Mouse (Mus musculus): Measurements from ENCODE around the gene Mllt6. TPM values are rescaled to one million over a fixed set of nuclear protein-coding genes. Genes with fewer than 3 reads are reported as not detected.

The Mllt6 gene
- total and polyA plus RNA-seq, 3 experiments: 24.3 to 55.6 (median 43.0) TPM

DNA sequence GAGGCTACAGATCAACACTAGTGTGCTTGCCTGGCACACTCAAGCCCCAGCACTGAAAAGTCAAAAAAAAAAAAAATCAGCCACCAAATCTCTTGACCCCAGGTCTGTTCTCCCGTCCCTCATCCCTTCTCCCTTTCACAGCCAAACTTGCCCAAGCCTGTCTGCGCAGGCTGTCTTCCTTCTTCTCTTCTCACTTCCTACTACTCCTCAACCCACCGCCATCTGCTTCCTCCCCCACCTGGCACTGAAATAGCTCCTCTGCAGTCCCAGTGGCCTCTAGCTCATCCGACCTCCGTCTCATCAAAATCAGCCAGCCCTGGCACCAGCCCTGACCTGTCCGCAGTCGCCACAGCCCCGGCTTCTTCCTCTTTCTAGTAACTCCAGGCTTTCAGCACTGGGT is 21.5 kb upstream of the Mllt6 start:
- Histone ChIP-seq H3K79me2 (replicated peaks; ENCODE audit: control insufficient read depth, extremely low read depth, insufficient read depth, poor library complexity, severe bottlenecking) (no peaks in the 10 kb centered on the region), H3K9me3 (replicated peaks; ENCODE audit: low read length) (peaks cover 5% of the 10 kb centered on the region), H3K27me3 (replicated peaks) (no peaks in the 10 kb centered on the region), H3K9ac (ENCODE audit: insufficient read depth, low read depth) (0 out of 2 replicates have a peak overlapping the region, but pooled peaks have one; percentile 10), H3K4me3 (replicated peaks in 1 of 3; ENCODE audit: low read depth in 2 of 3, low read length in 2 of 3, poor library complexity in 1 of 3) (no peak overlapping the region), H3K36me3 (replicated peaks in 1 of 2; ENCODE audit: control insufficient read depth in 1 of 2, insufficient read depth in 1 of 2, low read length in 1 of 2) (no peaks in the 10 kb centered on the region), H3K27ac (ENCODE audit: insufficient read depth, low read depth) (peak overlapping the region; percentile 29; the same call in 1 of the 2 replicates), H3K4me1 (ENCODE audit: control insufficient read depth in 1 of 2, insufficient read depth in 2 of 2) (peaks cover 13 to 23% of the 10 kb centered on the region in 2 experiments), H3K4me2 (ENCODE audit: insufficient read depth, low read depth, poor library complexity, severe bottlenecking) (peak overlapping the region; percentile 50; the same call in 1 of the 2 replicates)
- TF ChIP-seq UBTF (IDR thresholded peaks at IDR 0.05; ENCODE audit: low read depth, low read length): 0 out of 2 replicates have a peak, but pooled peaks have one; percentile 47
- TF ChIP-seq BHLHE40 (IDR thresholded peaks at IDR 0.05; ENCODE audit: low read depth, low read length): peak; percentile 49; the same call in 1 of the 2 replicates
- TF ChIP-seq USF1 (IDR thresholded peaks at IDR 0.05; ENCODE audit: low read depth, low read length): no peak
- peak; percentile 72 for TF ChIP-seq NRF1 (IDR thresholded peaks at IDR 0.05; ENCODE audit: low read depth, low read length)
- peak; percentile 94 for TF ChIP-seq MEF2A (IDR thresholded peaks at IDR 0.05; ENCODE audit: borderline replicate concordance, low read depth, low read length)
- TF ChIP-seq EP300 (IDR thresholded peaks at IDR 0.05; ENCODE audit: low read length): peak; percentile 75
- peak; percentile 64 for TF ChIP-seq ELF1 (IDR thresholded peaks at IDR 0.05; ENCODE audit: low read depth, low read length)
- TF ChIP-seq IRF4 (IDR thresholded peaks at IDR 0.05; ENCODE audit: low read depth, low read length): peak; percentile 80
- TF ChIP-seq E2F4 (IDR thresholded peaks at IDR 0.05; ENCODE audit: insufficient replicate concordance, low read depth, low read length): no peak
- 0 out of 2 replicates have a peak, but pooled peaks have one; percentile 42 for TF ChIP-seq MYC (IDR thresholded peaks at IDR 0.05; ENCODE audit: low read depth, low read length)
- TF ChIP-seq ZNF384 (IDR thresholded peaks at IDR 0.05; ENCODE audit: low read depth, low read length): peak; percentile 78
- no peak for TF ChIP-seq PAX5 (IDR thresholded peaks at IDR 0.05; ENCODE audit: low read length)
- peak; percentile 1; the same call in 1 of the 2 replicates for TF ChIP-seq SMC3 (IDR thresholded peaks at IDR 0.05; ENCODE audit: low read depth, low read length)
- TF ChIP-seq USF2 (conservative IDR thresholded peaks at IDR 0.05; ENCODE audit: low read depth, low read length): no peak
- peak; percentile 73 for TF ChIP-seq TCF12 (IDR thresholded peaks at IDR 0.05; ENCODE audit: low read depth, low read length)
- peak; percentile 26; the same call in 1 of the 2 replicates for TF ChIP-seq POLR2A (IDR thresholded peaks at IDR 0.05; ENCODE audit: low read depth, low read length)
- TF ChIP-seq CHD2 (IDR thresholded peaks at IDR 0.05; ENCODE audit: low read length): peak; percentile 70; the same call in 1 of the 2 replicates
- DNase-seq (ENCODE audit: extremely low read depth): peak; percentile 66
- in situ Hi-C loops (cut with MboI; ENCODE audit: low pct_ligation_motif_present, low pct_unique_long_range_greater_than_20kb, low sequenced_read_pairs) (no loop called here), dilution Hi-C loops (cut with MboI; ENCODE audit: extremely low pct_ligation_motif_present, extremely low pct_unique_long_range_greater_than_20kb, low sequenced_read_pairs) (no loop called here)

DNA sequence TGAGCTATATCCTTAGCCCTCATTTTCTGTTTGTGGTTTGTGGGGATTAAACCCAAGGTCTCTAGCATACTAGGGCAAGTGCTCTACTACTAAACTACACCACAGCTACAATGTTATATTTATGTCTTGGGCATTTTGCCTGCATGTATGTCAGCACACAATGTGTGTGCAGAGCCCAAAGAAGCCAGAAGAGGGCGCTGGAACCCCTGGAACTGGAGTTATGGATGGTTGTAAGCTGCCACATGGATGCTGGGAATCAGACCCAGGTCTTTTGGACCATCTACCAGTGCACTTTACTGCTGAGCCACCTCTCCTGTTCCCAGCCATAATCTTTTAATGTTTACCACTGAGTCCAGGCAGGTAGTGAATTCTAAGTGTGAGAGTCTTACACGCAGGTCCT is 20.5 kb upstream of the Mllt6 start:
- dilution Hi-C loops (cut with MboI; ENCODE audit: extremely low pct_ligation_motif_present, extremely low pct_unique_long_range_greater_than_20kb, low sequenced_read_pairs) (no loop called here), in situ Hi-C loops (cut with MboI; ENCODE audit: low pct_ligation_motif_present, low pct_unique_long_range_greater_than_20kb, low sequenced_read_pairs) (no loop called here)
- Histone ChIP-seq H3K4me2 (ENCODE audit: insufficient read depth, low read depth, poor library complexity, severe bottlenecking) (no peak overlapping the region), H3K27ac (ENCODE audit: insufficient read depth, low read depth) (no peak overlapping the region), H3K36me3 (replicated peaks in 1 of 2; ENCODE audit: control insufficient read depth in 1 of 2, insufficient read depth in 1 of 2, low read length in 1 of 2) (no peaks in the 10 kb centered on the region), H3K4me1 (ENCODE audit: control insufficient read depth in 1 of 2, insufficient read depth in 2 of 2) (peaks cover 13 to 23% of the 10 kb centered on the region in 2 experiments), H3K27me3 (replicated peaks) (no peaks in the 10 kb centered on the region), H3K9ac (ENCODE audit: insufficient read depth, low read depth) (no peak overlapping the region), H3K4me3 (replicated peaks in 1 of 3; ENCODE audit: low read depth in 2 of 3, low read length in 2 of 3, poor library complexity in 1 of 3) (no peak overlapping the region), H3K79me2 (replicated peaks; ENCODE audit: control insufficient read depth, extremely low read depth, insufficient read depth, poor library complexity, severe bottlenecking) (no peaks in the 10 kb centered on the region), H3K9me3 (replicated peaks; ENCODE audit: low read length) (peaks cover 5% of the 10 kb centered on the region)
- no peak for DNase-seq (ENCODE audit: extremely low read depth)
- TF ChIP-seq RAD21 (IDR thresholded peaks at IDR 0.05; ENCODE audit: low read depth, low read length): peak; percentile 7
- peak in 1 of 2 experiments; percentile 32; a peak in 2 of 4 replicates for TF ChIP-seq CTCF (conservative IDR thresholded peaks at IDR 0.05 in 1 of 2, IDR thresholded peaks at IDR 0.05 in 1 of 2; ENCODE audit: low read depth in 2 of 2, low read length in 2 of 2)
- no peak for TF ChIP-seq MAX (IDR thresholded peaks at IDR 0.05; ENCODE audit: low read length)
